In genomic region chr10:37167527-37167926, GRCm38 (mm10) we compare ENCODE assay signal across 15 mouse cellular contexts. TPM values are rescaled to one million over a fixed set of nuclear protein-coding genes. Genes with fewer than 3 reads are reported as not detected.
DNase-seq lines count a peak whose midpoint lies in the region; ATAC-seq and TF ChIP-seq lines count a peak whose summit lies in the region.
"Had no signal": no experiment of that assay in that cellular context is flagged by ENCODE, and none has a peak within 500 bp of the region (broad histone marks: within the 10 kb centered on the region; RNA-seq: fewer than 3 reads in every experiment).

No protein-coding gene starts in this region.

- H3K27ac ChIP-seq in forebrain, embryonic 14.5 days (ENCODE audit: low read depth, low read length) = no peak overlapping the region
- H3K27ac ChIP-seq in forebrain, embryonic 15.5 days (replicated peaks) = no peak overlapping the region
- H3K27ac ChIP-seq in forebrain, postnatal 0 days (ENCODE audit: low read depth, low read length) = no peak overlapping the region
- H3K27ac ChIP-seq in forebrain, embryonic 10.5 days = no peak overlapping the region
- H3K27ac ChIP-seq: embryonic facial prominence, embryonic 10.5 days; embryonic facial prominence, embryonic 12.5 days had no signal

- WGBS in forebrain, embryonic 14.5 days = 85% methylated on average over 2 of the region's 2 CpGs
- WGBS in forebrain, embryonic 15.5 days = 73% methylated on average over 2 of the region's 2 CpGs
- WGBS in forebrain, postnatal 0 days = 79% methylated on average over 2 of the region's 2 CpGs
- 88% methylated on average over 2 of the region's 2 CpGs for WGBS in forebrain, embryonic 10.5 days

- no peak for TF ChIP-seq CTCF in forebrain, postnatal 0 days (IDR thresholded peaks at IDR 0.05; ENCODE audit: low read depth)

- no peak for ATAC-seq in forebrain, embryonic 14.5 days
- ATAC-seq in forebrain, embryonic 15.5 days (replicated peaks) = no peak
- peak; percentile 84 for ATAC-seq in forebrain, postnatal 0 days

- no peak overlapping the region for H3K9ac ChIP-seq in forebrain, embryonic 14.5 days (ENCODE audit: low read length)
- H3K9ac ChIP-seq in forebrain, embryonic 15.5 days (replicated peaks) = no peak overlapping the region
- no peak overlapping the region for H3K9ac ChIP-seq in forebrain, postnatal 0 days
- H3K9ac ChIP-seq: embryonic facial prominence, embryonic 12.5 days had no signal

- H3K4me1 ChIP-seq in forebrain, embryonic 14.5 days (ENCODE audit: control insufficient read depth, insufficient read depth, low read length) = peaks cover 8% of the 10 kb centered on the region; the same call in 1 of the 2 replicates
- peaks cover 20% of the 10 kb centered on the region for H3K4me1 ChIP-seq in forebrain, embryonic 15.5 days
- H3K4me1 ChIP-seq in forebrain, postnatal 0 days (ENCODE audit: insufficient read depth) = 0 out of 2 replicates have a peak, but pooled peaks cover 5% of the 10 kb centered on the region
- peaks cover 9% of the 10 kb centered on the region for H3K4me1 ChIP-seq in forebrain, embryonic 10.5 days
- H3K4me1 ChIP-seq: embryonic facial prominence, embryonic 12.5 days had no signal

- H3K4me3 ChIP-seq in forebrain, embryonic 14.5 days (ENCODE audit: low read depth, low read length) = no peak overlapping the region
- no peak overlapping the region for H3K4me3 ChIP-seq in forebrain, embryonic 15.5 days
- no peak overlapping the region for H3K4me3 ChIP-seq in forebrain, postnatal 0 days (ENCODE audit: low read depth, low read length)
- H3K4me3 ChIP-seq in forebrain, embryonic 10.5 days = no peak overlapping the region
- H3K4me3 ChIP-seq: embryonic facial prominence, embryonic 10.5 days; embryonic facial prominence, embryonic 12.5 days had no signal

- no peak overlapping the region for H3K4me2 ChIP-seq in forebrain, embryonic 14.5 days (ENCODE audit: low read length)
- no peak overlapping the region for H3K4me2 ChIP-seq in forebrain, embryonic 15.5 days (replicated peaks)
- H3K4me2 ChIP-seq in forebrain, postnatal 0 days (ENCODE audit: low read depth) = no peak overlapping the region
- H3K4me2 ChIP-seq: embryonic facial prominence, embryonic 12.5 days had no signal

- no peaks in the 10 kb centered on the region for H3K9me3 ChIP-seq in forebrain, embryonic 14.5 days (replicated peaks; ENCODE audit: control insufficient read depth, low read length)
- no peaks in the 10 kb centered on the region for H3K9me3 ChIP-seq in forebrain, embryonic 15.5 days
- no peaks in the 10 kb centered on the region for H3K9me3 ChIP-seq in forebrain, postnatal 0 days (ENCODE audit: low read length)
- no peaks in the 10 kb centered on the region for H3K9me3 ChIP-seq in forebrain, embryonic 10.5 days
- H3K9me3 ChIP-seq: embryonic facial prominence, embryonic 10.5 days; embryonic facial prominence, embryonic 12.5 days had no signal

- no peaks in the 10 kb centered on the region for H3K36me3 ChIP-seq in forebrain, embryonic 14.5 days (ENCODE audit: control insufficient read depth, insufficient read depth, low read length)
- no peaks in the 10 kb centered on the region for H3K36me3 ChIP-seq in forebrain, embryonic 15.5 days
- H3K36me3 ChIP-seq in forebrain, postnatal 0 days (ENCODE audit: insufficient read depth) = no peaks in the 10 kb centered on the region
- H3K36me3 ChIP-seq in forebrain, embryonic 10.5 days (replicated peaks) = no peaks in the 10 kb centered on the region
- H3K36me3 ChIP-seq: embryonic facial prominence, embryonic 10.5 days; embryonic facial prominence, embryonic 12.5 days had no signal

- no peaks in the 10 kb centered on the region for H3K27me3 ChIP-seq in forebrain, embryonic 14.5 days (replicated peaks; ENCODE audit: control insufficient read depth, insufficient read depth, low read length)
- H3K27me3 ChIP-seq in forebrain, embryonic 15.5 days = no peaks in the 10 kb centered on the region
- H3K27me3 ChIP-seq in forebrain, postnatal 0 days (ENCODE audit: insufficient read depth, low read length) = no peaks in the 10 kb centered on the region
- H3K27me3 ChIP-seq in forebrain, embryonic 10.5 days (ENCODE audit: poor library complexity, severe bottlenecking) = no peaks in the 10 kb centered on the region
- H3K27me3 ChIP-seq: embryonic facial prominence, embryonic 12.5 days had no signal

- DNase-seq in forebrain, embryonic 14.5 days (ENCODE audit: low spot score) = peak; percentile 22
- peak; percentile 64 for DNase-seq in forebrain, postnatal 0 days
- DNase-seq in forebrain, embryonic 10.5 days (ENCODE audit: extremely low spot score, low spot score) = no peak
- DNase-seq in lung, postnatal 25 days (ENCODE audit: low spot score) = no peak
- DNase-seq: adrenal gland, adult 2 months; adrenal gland, postnatal 10 days; adrenal gland, postnatal 25 days; cerebellum, adult 11-12 months; cerebellum, adult 2 months; cerebellum, adult 9-10 months; cerebellum, postnatal 25 days had no signal

RNA-seq across cellular contexts. Expression of gene Marcks, which starts 28.8 kb away (rescaled TPM):
- polyA plus RNA-seq in forebrain, embryonic 14.5 days (2014; fragmentation: Nextera tagmentation; extraction: Ambion mirVana) = 319 and 350 TPM in 2 replicates
- polyA plus RNA-seq in forebrain, embryonic 15.5 days (2015; fragmentation: Nextera tagmentation; extraction: Ambion mirVana) = 214 and 227 TPM in 2 replicates
- total RNA-seq in forebrain, postnatal 0 days (2014; rRNA removed) = 444 and 539 TPM in 2 replicates
- polyA plus RNA-seq in forebrain, postnatal 0 days (2015; fragmentation: Nextera tagmentation; extraction: Ambion mirVana) = 233 and 244 TPM in 2 replicates
- polyA plus RNA-seq in forebrain, embryonic 10.5 days (2016; fragmentation: Nextera tagmentation; extraction: Ambion mirVana) = 128 and 131 TPM in 2 replicates
- total RNA-seq: MEL had no signal

Comparison
In these comparisons a context has a peak if more than half of its experiments do, and no peak if none do; other contexts are left out.
1. DNase-seq: peak in forebrain, embryonic 14.5 days (single experiment) and forebrain, postnatal 0 days (single experiment); none in forebrain, embryonic 10.5 days (single experiment) and lung, postnatal 25 days (single experiment).